Mouse (Mus musculus): ENCODE measurements around the gene Tssk6. TPM values are rescaled to one million over a fixed set of nuclear protein-coding genes. Genes with fewer than 3 reads are reported as not detected.

The Tssk6 gene
- 0.39 and 0.50 TPM in 2 replicates for polyA plus RNA-seq (2011; ENCODE audit: insufficient read length, low read depth, missing spikeins)

DNA sequence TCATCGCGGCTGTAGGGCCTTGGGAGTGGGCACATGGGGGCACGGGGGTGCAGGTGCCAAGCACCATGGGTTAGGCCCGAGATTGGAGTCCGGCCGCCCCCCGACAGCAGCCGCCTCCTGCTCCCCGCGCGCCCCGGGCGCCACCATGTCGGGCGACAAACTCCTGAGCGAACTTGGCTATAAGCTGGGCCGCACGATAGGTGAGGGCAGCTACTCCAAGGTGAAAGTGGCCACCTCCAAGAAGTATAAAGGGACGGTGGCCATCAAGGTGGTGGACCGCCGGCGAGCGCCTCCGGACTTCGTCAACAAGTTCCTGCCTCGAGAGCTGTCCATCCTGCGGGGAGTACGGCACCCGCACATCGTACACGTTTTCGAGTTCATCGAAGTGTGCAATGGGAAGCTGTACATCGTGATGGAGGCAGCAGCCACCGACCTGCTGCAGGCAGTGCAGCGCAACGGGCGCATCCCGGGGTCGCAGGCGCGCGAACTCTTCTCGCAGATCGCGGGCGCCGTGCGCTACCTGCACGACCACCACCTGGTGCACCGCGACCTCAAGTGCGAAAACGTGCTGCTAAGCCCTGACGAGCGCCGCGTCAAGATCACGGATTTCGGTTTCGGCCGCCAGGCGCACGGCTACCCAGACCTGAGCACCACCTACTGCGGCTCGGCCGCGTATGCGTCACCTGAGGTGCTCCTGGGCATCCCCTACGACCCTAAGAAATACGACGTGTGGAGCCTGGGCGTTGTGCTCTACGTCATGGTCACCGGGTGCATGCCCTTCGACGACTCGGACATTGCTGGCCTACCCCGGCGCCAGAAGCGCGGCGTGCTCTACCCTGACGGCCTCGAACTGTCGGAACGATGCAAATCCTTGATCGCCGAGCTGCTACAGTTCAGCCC, at the start of gene Tssk6, which contains the start of the genes Ndufa13 and Yjefn3:
Tssk6 (plus strand) TSS at position 22 of the 900 bp plus-strand sequence.
Ndufa13 (minus strand) TSS at position 396 of the 900 bp plus-strand sequence.
Yjefn3 (minus strand) TSS at position 550 of the 900 bp plus-strand sequence.
- Histone ChIP-seq H3K4me1 (ENCODE audit: control insufficient read depth, insufficient read depth, low read length) (peaks cover 16% of the 10 kb centered on the region), H3K4me3 (ENCODE audit: insufficient read depth, low read length) (peak within 1 kb of the TSS; percentile 68), H3K27ac (ENCODE audit: insufficient read depth, low read length) (peak within 1 kb of the TSS; percentile 63)
- TF ChIP-seq CTCF (IDR thresholded peaks at IDR 0.05; ENCODE audit: borderline replicate concordance, insufficient read depth, low read length) (no peak), POLR2A (IDR thresholded peaks at IDR 0.05; ENCODE audit: low read depth, low read length) (no peak; the same call in none of the 2 replicates)

DNA sequence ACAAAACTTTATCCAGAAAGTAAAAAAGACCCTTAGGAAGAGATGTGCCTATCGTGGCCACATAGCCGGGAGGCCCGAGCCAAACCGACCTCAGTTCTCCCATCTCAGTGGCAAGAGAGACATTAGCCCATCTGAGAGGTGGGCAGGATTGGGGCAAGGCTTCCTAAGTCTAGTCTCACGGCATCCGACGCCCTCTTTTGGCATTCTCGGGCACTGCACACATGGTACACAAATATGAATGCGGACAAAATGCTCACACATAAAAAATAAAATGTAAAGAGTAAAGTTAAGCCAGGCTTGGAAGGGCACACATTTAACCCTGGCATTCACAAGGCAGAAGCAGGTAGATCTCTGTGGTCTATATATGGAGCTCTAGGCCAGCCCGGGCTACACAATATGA, 48.1 kb upstream of the Tssk6 start:
- TF ChIP-seq POLR2A (IDR thresholded peaks at IDR 0.05; ENCODE audit: low read depth, low read length) (no peak), CTCF (IDR thresholded peaks at IDR 0.05; ENCODE audit: borderline replicate concordance, insufficient read depth, low read length) (no peak)
- Histone ChIP-seq H3K4me1 (ENCODE audit: control insufficient read depth, insufficient read depth, low read length) (peaks cover 3% of the 10 kb centered on the region; the same call in 1 of the 2 replicates), H3K27ac (ENCODE audit: insufficient read depth, low read length) (no peak overlapping the region), H3K4me3 (ENCODE audit: insufficient read depth, low read length) (no peak overlapping the region)

DNA sequence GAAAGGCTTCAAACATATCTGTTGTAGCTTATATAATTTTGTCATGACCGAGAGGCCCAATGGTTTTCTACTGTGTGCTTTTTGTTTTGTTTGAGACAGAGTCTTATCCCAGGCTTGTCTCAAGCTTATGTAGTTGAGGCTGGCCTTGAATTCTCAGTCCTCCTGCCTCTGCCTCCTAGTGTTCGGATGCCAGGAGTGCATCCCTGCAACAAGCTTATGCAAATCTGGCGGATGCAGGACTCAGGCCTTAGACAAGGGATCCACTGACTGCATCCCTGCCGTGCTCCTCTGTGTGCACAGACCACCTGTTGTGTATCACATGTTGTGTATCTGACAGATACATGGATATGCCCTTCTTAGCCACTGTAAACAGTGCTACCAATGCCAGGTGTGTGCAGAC, 41.2 kb upstream of the Tssk6 start:
- H3K4me3 ChIP-seq (ENCODE audit: insufficient read depth, low read length): no peak overlapping the region
- no peaks in the 10 kb centered on the region; the same call in 1 of the 2 replicates for H3K4me1 ChIP-seq (ENCODE audit: control insufficient read depth, insufficient read depth, low read length)
- TF ChIP-seq POLR2A (IDR thresholded peaks at IDR 0.05; ENCODE audit: low read depth, low read length): no peak
- TF ChIP-seq CTCF (IDR thresholded peaks at IDR 0.05; ENCODE audit: borderline replicate concordance, insufficient read depth, low read length): peak; percentile 30; the same call in 1 of the 2 replicates
- H3K27ac ChIP-seq (ENCODE audit: insufficient read depth, low read length): no peak overlapping the region

DNA sequence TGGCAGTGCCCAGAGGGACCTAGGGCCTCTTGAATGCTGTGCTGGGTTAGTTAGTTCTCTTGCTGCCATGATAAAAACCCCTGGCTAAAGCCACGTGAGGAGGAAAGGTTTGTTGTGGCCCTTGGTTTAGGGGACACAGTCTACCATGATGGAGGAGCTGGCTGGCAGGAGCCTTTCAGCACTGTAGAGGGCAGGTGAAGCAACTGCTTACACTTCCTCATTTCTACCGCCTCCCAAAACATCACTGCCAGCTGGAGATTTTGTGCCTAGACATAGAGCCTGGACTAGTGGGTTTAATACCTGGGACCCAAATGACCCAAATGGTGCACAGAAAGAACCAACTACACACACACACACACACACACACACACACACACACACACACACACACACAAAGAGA, 40.7 kb upstream of the Tssk6 start:
- Histone ChIP-seq H3K27ac (ENCODE audit: insufficient read depth, low read length) (no peak overlapping the region), H3K4me3 (ENCODE audit: insufficient read depth, low read length) (no peak overlapping the region), H3K4me1 (ENCODE audit: control insufficient read depth, insufficient read depth, low read length) (no peaks in the 10 kb centered on the region; the same call in 1 of the 2 replicates)
- TF ChIP-seq CTCF (IDR thresholded peaks at IDR 0.05; ENCODE audit: borderline replicate concordance, insufficient read depth, low read length) (no peak), POLR2A (IDR thresholded peaks at IDR 0.05; ENCODE audit: low read depth, low read length) (no peak)

DNA sequence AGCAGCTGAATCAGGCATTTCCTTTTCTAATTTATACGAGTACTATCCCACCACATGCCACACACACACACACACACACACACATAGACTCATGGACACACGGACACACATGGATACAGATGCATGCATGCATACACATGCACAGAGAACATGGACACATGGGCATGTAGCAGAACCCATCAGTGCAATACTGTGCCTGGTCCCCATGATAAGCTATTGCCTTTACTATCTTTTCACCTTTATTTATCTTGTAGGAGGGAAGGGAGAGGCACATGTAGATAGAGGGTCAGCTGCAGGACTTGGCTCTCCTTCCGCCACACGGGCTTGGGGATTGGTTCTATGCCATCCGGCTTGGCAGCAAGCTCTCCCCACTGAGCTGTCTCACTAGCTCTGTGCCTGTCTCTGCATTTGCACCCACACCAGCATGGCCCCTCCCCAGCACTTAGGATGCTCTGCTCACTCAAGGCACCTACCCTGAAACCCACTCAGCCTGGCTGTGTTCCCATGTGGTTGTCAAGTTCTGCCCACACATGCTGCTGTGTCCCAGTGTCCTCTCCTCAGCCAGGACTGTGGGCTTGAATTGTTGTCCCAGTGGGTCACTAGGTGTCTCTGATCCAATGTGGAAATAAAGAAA, 38.5 kb upstream of the Tssk6 start:
- H3K4me1 ChIP-seq (ENCODE audit: control insufficient read depth, insufficient read depth, low read length): no peaks in the 10 kb centered on the region
- TF ChIP-seq POLR2A (IDR thresholded peaks at IDR 0.05; ENCODE audit: low read depth, low read length): no peak
- no peak for TF ChIP-seq CTCF (IDR thresholded peaks at IDR 0.05; ENCODE audit: borderline replicate concordance, insufficient read depth, low read length)
- H3K4me3 ChIP-seq (ENCODE audit: insufficient read depth, low read length): no peak overlapping the region
- no peak overlapping the region for H3K27ac ChIP-seq (ENCODE audit: insufficient read depth, low read length)

DNA sequence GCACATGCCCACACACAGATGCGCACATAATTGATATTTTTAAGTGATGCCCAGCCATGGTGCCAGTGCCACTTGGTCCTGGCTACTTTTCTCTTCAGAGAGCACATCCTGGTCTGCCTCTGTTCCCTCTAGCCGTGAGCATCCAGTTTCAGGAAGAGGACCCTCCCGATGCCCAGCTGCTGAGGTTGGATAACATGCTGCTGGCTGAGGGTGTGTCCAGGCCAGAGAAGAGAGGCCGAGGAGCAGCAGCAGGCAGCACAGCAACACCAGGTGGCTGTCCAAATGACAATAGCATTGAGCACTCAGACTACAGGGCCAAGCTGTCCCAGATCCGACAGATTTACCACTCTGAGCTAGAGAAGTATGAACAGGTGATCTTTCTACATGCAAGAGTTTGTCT, 37.8 kb upstream of the Tssk6 start:
- H3K27ac ChIP-seq (ENCODE audit: insufficient read depth, low read length): no peak overlapping the region
- TF ChIP-seq POLR2A (IDR thresholded peaks at IDR 0.05; ENCODE audit: low read depth, low read length): no peak
- TF ChIP-seq CTCF (IDR thresholded peaks at IDR 0.05; ENCODE audit: borderline replicate concordance, insufficient read depth, low read length): no peak
- no peaks in the 10 kb centered on the region for H3K4me1 ChIP-seq (ENCODE audit: control insufficient read depth, insufficient read depth, low read length)
- no peak overlapping the region for H3K4me3 ChIP-seq (ENCODE audit: insufficient read depth, low read length)

DNA sequence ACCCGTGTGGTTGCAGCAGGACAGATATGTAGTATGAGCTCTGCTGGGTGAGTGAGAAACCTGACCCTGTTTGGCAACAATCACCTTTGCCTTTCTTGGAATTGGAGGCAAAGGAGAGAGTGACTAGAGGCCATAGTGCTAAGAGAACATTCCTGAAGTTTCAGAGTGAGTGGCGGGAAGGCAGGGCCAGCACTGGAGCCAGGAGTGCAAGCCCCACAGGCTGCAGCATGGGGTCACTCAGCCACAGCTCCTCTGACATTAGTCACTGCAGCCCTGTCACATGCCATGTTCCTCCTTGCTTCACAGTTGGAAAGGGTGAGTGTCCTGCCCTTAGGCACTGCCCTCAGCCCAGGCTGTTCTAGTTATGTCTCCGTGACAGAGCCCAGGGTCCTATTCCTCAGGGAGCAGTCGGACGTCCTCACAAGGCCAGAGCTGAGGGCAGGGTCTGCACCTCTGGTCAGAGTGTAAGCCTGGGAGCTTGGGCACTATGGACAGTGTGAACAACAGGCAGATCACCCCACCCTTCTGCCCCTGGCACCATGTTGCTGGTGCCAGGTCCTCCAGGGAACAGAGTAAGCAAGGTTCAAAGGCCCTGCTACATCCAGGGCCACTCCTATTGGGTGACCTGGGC, 34.2 kb upstream of the Tssk6 start:
- Histone ChIP-seq H3K4me1 (ENCODE audit: control insufficient read depth, insufficient read depth, low read length) (no peaks in the 10 kb centered on the region), H3K4me3 (ENCODE audit: insufficient read depth, low read length) (no peak overlapping the region), H3K27ac (ENCODE audit: insufficient read depth, low read length) (no peak overlapping the region)
- TF ChIP-seq POLR2A (IDR thresholded peaks at IDR 0.05; ENCODE audit: low read depth, low read length): no peak
- no peak for TF ChIP-seq CTCF (IDR thresholded peaks at IDR 0.05; ENCODE audit: borderline replicate concordance, insufficient read depth, low read length)

DNA sequence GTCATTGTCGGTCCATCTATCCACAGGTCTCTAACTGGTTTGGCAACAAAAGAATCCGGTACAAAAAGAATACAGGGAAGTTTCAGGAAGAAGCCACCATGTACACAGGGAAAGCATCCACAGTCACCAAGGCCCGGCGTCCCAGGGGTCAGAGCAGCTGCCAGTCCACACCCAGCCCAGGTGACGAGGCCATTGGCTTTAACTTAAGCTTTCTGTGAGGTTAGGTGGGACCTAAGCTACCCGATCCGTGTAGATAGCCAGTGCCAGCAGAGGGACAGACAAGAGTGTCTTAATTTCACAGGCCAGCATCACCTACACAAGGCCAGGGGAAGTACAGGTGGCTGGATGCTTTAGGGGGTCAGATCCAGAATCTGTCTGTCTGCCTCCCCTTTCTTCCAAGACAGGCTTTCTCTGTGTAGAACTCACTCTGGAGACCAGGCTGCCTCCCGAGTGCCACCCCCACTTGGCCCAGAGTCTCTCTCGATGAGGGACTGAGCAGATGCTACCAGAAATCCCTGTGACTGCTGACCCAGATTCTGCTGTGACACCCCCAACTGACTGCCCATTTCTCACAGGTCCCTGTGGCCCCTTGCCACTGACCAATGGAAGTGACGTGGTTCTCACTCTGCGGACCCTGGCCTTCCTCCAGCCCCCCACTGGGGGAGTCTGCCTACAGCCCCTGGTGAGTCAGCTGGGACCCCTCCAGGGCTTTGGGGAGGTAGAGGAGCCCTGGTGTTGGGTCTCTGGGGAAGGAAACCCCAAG, 31.8 kb upstream of the Tssk6 start:
- TF ChIP-seq POLR2A (IDR thresholded peaks at IDR 0.05; ENCODE audit: low read depth, low read length) (no peak), CTCF (IDR thresholded peaks at IDR 0.05; ENCODE audit: borderline replicate concordance, insufficient read depth, low read length) (no peak)
- Histone ChIP-seq H3K4me1 (ENCODE audit: control insufficient read depth, insufficient read depth, low read length) (no peaks in the 10 kb centered on the region), H3K27ac (ENCODE audit: insufficient read depth, low read length) (no peak overlapping the region), H3K4me3 (ENCODE audit: insufficient read depth, low read length) (no peak overlapping the region)

DNA sequence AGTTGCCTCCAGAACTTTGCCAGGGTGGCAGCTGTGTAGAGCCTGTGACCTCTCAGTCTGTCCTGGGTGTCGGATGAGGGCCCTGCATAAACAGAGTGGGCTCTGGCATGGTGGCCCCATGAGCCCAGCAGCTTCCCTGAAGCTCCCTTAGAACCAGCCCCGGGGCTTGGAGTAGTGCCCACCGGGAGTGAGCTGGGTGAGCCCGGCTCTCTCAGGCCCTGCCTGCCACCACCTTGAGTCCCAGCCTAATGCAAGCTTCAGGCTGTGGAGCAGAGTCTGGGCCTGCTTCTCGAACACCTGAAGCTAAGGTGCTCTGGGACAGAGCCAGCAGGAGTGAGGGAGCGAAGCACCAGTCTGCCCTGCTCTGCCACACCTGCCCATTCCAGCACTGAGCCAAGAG, 31.1 kb upstream of the Tssk6 start:
- Histone ChIP-seq H3K4me1 (ENCODE audit: control insufficient read depth, insufficient read depth, low read length) (no peaks in the 10 kb centered on the region), H3K4me3 (ENCODE audit: insufficient read depth, low read length) (no peak overlapping the region), H3K27ac (ENCODE audit: insufficient read depth, low read length) (no peak overlapping the region)
- no peak for TF ChIP-seq POLR2A (IDR thresholded peaks at IDR 0.05; ENCODE audit: low read depth, low read length)
- TF ChIP-seq CTCF (IDR thresholded peaks at IDR 0.05; ENCODE audit: borderline replicate concordance, insufficient read depth, low read length): no peak

All from embryonic fibroblast, embryonic 13.5 days (primary cell).